Mouse (Mus musculus): ENCODE results near the gene Efcab6. TPM values are rescaled to one million over a fixed set of nuclear protein-coding genes. Genes with fewer than 3 reads are reported as not detected.

Efcab6 gene
- polyA plus RNA-seq, 1 experiment from 2014 or later = 0.26 TPM

DNA sequence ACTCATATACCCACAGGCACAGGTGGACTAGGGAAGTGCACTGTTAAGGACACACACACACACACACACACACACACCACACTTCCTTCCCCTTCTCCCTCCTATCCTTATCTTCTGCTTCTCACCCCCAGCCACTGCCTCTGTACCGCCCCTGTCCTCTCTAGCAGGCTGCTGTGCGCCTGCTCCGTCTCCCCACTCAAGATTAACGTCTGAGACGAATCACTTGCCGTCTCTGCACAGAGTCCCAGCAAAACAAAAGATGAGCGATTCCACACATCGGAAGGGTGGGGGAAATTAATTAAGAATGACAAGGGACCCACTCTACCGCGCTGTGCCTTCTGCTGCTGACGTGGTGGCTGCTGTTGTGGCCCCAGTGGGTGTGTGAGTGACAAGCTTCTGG lies 219.4 kb downstream of the Efcab6 start:
- Histone ChIP-seq H3K27ac (replicated peaks) (peak overlapping the region; percentile 61), H3K27me3 (ENCODE audit: low read depth, poor library complexity, severe bottlenecking) (peaks cover 22% of the 10 kb centered on the region), H3K4me3 (no peak overlapping the region), H3K36me3 (no peaks in the 10 kb centered on the region), H3K9me3 (replicated peaks) (no peaks in the 10 kb centered on the region), H3K4me1 (peaks cover 68% of the 10 kb centered on the region)
- 54% methylated on average over 11 of the region's 11 CpGs for WGBS
- no peak for DNase-seq (ENCODE audit: low spot score)

DNA sequence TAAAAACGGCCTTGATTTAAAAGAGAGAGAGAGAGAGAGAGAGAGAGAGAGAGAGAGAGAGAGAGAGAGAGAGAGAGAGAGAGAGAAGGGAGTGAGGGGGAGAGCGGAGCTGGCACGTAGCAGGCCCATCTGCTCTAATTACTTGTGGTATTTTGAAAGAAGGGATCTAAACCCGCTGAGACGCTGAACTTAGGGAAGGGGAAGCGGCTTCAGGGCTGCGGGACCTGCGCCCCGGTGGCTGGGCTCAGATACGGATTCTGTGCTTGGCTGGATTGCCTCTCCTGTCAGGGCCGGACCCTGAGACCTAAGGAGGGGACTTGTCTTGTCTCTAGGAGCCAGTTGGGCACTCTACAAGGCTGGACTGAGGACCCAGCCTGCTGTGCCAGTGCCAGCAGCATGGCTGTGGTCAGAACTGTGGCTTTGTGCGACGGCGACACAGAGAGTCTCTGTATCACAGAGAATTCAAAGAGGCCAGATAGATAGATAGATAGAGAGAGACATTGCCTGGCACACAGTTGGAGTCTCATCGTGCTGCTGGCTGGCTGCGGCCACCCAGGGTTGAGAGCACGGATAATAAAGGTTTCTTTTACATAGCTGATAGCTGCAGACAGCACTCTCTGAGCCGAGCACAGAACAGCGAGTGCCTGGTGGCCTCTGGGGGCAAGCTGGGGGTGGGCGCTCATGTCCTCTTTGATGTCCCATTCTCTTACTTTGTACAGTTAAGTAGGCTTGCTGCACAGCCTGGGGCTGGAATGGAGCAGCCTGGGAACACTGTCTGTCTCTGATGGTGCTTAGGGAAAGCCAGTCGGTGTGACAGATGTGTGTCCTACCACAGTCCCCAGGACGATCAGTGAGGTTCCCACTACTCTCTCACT lies 222.0 kb downstream of the Efcab6 start:
- Histone ChIP-seq H3K9me3 (replicated peaks) (no peaks in the 10 kb centered on the region), H3K36me3 (no peaks in the 10 kb centered on the region), H3K4me3 (no peak overlapping the region), H3K4me1 (peaks cover 70% of the 10 kb centered on the region), H3K27me3 (ENCODE audit: low read depth, poor library complexity, severe bottlenecking) (peaks cover 22% of the 10 kb centered on the region), H3K27ac (replicated peaks) (peak overlapping the region; percentile 55; the same call in 1 of the 2 replicates)
- WGBS = 33% methylated on average over 22 of the region's 22 CpGs
- no peak for DNase-seq (ENCODE audit: low spot score)

DNA sequence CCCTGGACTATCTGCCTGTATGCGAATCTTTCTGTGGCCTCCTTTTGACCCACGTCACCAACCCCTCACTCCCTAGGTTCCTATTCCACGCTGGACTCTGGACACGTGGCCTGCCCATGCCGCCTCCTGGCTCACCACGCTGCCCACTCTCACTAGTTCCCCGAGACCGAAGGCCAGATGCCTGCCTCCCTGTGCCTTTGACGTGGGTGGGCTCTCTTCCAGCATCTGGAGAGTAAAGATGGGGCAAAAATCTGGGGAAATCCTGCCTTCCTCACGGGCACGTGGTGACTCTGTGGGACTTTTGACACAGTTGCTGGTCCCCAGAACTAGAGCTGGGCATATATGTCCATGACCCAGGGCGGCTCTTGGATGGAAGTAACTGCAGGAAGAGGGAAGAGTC lies 222.8 kb downstream of the Efcab6 start:
- Histone ChIP-seq H3K36me3 (no peaks in the 10 kb centered on the region), H3K4me1 (peaks cover 63% of the 10 kb centered on the region), H3K4me3 (no peak overlapping the region), H3K9me3 (replicated peaks) (no peaks in the 10 kb centered on the region), H3K27ac (replicated peaks) (no peak overlapping the region), H3K27me3 (ENCODE audit: low read depth, poor library complexity, severe bottlenecking) (peaks cover 22% of the 10 kb centered on the region)
- 83% methylated on average over 12 of the region's 12 CpGs for WGBS
- DNase-seq (ENCODE audit: low spot score) = no peak

DNA sequence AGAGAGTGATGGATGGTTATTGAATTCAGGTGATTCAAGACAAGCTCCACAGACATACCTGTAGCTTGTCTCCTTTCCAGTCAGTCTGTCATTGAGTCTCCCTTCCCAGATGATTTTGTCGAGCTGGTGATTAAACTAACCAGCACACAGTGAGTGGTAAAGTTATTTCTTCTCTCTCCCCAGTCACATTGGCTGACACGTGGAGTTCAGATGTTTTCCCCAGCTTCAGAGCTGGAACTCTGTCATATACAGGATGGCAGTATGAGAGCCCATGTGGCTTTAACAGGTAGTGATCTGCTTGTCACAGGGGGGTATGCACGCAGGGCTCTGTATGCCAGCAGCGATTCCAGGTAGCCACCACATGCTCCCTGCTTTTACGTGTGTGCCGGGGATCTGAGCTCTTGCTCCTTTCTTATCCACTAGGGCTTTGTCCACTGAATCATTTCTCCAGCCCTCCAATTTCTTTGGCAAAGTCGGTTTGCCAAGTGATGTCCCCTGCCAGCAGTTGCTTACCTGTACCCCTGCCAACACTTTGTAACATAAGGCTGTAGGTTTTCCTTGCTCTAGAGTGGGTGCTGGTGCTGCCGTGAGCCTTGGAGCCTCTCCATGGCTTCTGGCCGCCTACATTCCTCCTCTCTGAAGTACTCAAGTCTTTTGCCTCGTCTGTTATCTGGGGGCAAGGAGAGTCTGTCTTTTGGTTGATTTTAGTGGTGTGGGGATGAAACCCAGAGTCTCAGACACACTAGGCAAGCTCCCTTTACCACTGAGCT lies 224.0 kb downstream of the Efcab6 start:
- H3K4me3 ChIP-seq = no peak overlapping the region
- no peaks in the 10 kb centered on the region for H3K36me3 ChIP-seq
- no peaks in the 10 kb centered on the region for H3K9me3 ChIP-seq (replicated peaks)
- H3K27me3 ChIP-seq (ENCODE audit: low read depth, poor library complexity, severe bottlenecking) = peaks cover 22% of the 10 kb centered on the region
- 81% methylated on average over 10 of the region's 10 CpGs for WGBS
- no peak overlapping the region for H3K27ac ChIP-seq (replicated peaks)
- H3K4me1 ChIP-seq = peaks cover 50% of the 10 kb centered on the region
- DNase-seq (ENCODE audit: low spot score) = no peak

DNA sequence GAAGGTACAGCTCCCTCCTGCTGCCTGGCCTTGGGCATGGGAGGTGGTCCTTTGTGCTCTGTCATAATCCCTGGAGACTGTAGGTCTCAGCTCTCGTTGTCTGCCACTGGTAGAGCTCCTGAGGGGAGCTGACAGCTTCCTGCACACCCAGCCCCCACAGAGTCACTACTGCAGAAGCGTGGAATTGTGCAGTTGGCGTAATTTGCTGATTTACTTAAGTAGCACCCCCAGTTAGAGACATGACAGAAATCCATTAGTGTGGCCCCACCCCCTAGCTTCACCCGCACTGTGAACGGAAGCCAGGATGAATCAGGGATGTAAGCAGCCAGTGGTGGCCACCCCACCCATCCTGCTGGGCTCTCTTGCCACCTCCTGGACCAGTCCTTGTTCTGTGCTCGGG lies 232.9 kb downstream of the Efcab6 start:
- no peaks in the 10 kb centered on the region for H3K9me3 ChIP-seq (replicated peaks)
- no peak for DNase-seq (ENCODE audit: low spot score)
- WGBS = 77% methylated on average over 6 of the region's 6 CpGs
- no peaks in the 10 kb centered on the region for H3K36me3 ChIP-seq
- H3K4me3 ChIP-seq = no peak overlapping the region
- no peaks in the 10 kb centered on the region for H3K27me3 ChIP-seq (ENCODE audit: low read depth, poor library complexity, severe bottlenecking)
- no peak overlapping the region for H3K27ac ChIP-seq (replicated peaks)
- no peaks in the 10 kb centered on the region for H3K4me1 ChIP-seq

DNA sequence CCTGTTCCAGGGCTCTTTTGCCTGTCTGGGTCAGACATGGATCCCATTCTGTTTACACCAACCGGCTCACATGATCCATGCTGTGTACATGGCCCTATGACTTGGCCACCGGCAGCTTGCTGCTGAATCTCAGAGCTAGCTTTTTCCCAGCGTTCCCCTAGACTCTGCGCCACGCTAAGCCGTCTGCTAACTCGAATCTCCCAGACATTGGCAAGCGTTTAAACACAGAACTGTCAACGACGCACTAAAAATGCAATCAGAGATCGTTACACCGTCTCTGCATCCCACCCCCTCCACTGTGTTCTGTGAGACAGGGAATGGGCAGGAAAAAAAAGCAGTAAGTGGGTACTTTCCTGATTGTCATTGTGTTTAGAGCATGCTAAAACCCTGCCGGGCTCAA lies 236.0 kb downstream of the Efcab6 start:
- no peak for DNase-seq (ENCODE audit: low spot score)
- H3K4me1 ChIP-seq = no peaks in the 10 kb centered on the region
- no peak overlapping the region for H3K27ac ChIP-seq (replicated peaks)
- no peaks in the 10 kb centered on the region for H3K9me3 ChIP-seq (replicated peaks)
- no peaks in the 10 kb centered on the region for H3K36me3 ChIP-seq
- H3K27me3 ChIP-seq (ENCODE audit: low read depth, poor library complexity, severe bottlenecking) = no peaks in the 10 kb centered on the region
- 90% methylated on average over 13 of the region's 13 CpGs for WGBS
- no peak overlapping the region for H3K4me3 ChIP-seq

DNA sequence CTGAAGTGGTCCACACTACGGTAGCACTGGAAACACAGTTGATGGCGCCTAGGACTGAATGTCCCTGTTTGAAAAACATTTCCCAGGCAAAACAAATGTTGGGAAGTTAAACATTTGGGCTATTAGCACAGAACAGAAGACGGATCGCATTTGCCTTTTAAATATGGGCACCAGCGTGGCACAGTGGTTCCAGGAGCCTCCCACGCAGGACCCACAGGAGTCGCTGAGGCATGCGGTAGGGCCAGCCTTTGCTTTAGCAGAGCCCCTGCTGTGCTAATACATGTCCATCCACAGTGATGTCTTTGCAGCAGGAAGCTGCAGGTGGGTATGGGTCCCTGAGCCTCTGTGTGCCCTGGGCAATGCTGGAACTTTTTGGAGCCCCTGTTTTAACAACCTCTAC lies 237.2 kb downstream of the Efcab6 start:
- Histone ChIP-seq H3K9me3 (replicated peaks) (no peaks in the 10 kb centered on the region), H3K4me3 (no peak overlapping the region), H3K36me3 (no peaks in the 10 kb centered on the region), H3K27ac (replicated peaks) (no peak overlapping the region), H3K27me3 (ENCODE audit: low read depth, poor library complexity, severe bottlenecking) (no peaks in the 10 kb centered on the region), H3K4me1 (no peaks in the 10 kb centered on the region)
- DNase-seq (ENCODE audit: low spot score) = no peak
- WGBS = 81% methylated on average over 8 of the region's 8 CpGs

Other genes with a start within 250 kb of the Efcab6 start
- gene Sult4a1, start 40.4 kb upstream of the Efcab6 start, polyA plus RNA-seq (2016; fragmentation: Nextera tagmentation; extraction: Ambion mirVana) = 11.2 and 14.3 TPM in 2 replicates
- gene Pnpla5, start 57.8 kb upstream of the Efcab6 start, polyA plus RNA-seq (2016; fragmentation: Nextera tagmentation; extraction: Ambion mirVana) = not detected in 2 replicates
- 2.2 and 3.1 TPM in 2 replicates for gene Pnpla3, start 102.5 kb upstream of the Efcab6 start, polyA plus RNA-seq (2016; fragmentation: Nextera tagmentation; extraction: Ambion mirVana)
- 108 and 110 TPM in 2 replicates for gene Samm50, start 126.9 kb upstream of the Efcab6 start, polyA plus RNA-seq (2016; fragmentation: Nextera tagmentation; extraction: Ambion mirVana)
- 7.4 and 8.4 TPM in 2 replicates for gene Parvb, start 166.7 kb upstream of the Efcab6 start, polyA plus RNA-seq (2016; fragmentation: Nextera tagmentation; extraction: Ambion mirVana)

Measured in midbrain, embryonic 10.5 days (tissue).